Mouse (Mus musculus) monocyte, adult 5-6 weeks (primary cell): Measurements from ENCODE around the gene Fxyd4. TPM values are rescaled to one million over a fixed set of nuclear protein-coding genes. Genes with fewer than 3 reads are reported as not detected.

Source experiments
- ATAC-seq: fragments of 153-309, 156-312 bp; replicated peaks from 2 replicates; pipeline ENCODE4 v1.8.0; 2017; ENCODE audit warnings: mild to moderate bottlenecking; ENCODE audit not compliant: low TSS enrichment, insufficient number of reproducible peaks, severe bottlenecking, poor library complexity, low FRiP score
- total RNA-seq: library from RNA; stranded (forward); fragments of 200-1000, 200-491, 200-594 nt; gene quantifications from 3 replicates; pipeline ENCODE4 v1.2.3, GENCODE M21; 2017

The Fxyd4 gene
- total RNA-seq, 1 experiment from 2014 or later = not detected

GRCm38 (mm10) chr6:117920659-117921640 lies 16.5 kb downstream of the Fxyd4 start:
- ATAC-seq = peak; percentile 57

GRCm38 (mm10) chr6:117918043-117918442 lies 19.4 kb downstream of the Fxyd4 start:
- ATAC-seq = no peak

GRCm38 (mm10) chr6:117917576-117917975 lies 19.9 kb downstream of the Fxyd4 start:
- peak; percentile 29 for ATAC-seq

GRCm38 (mm10) chr6:117916737-117917426 lies 20.6 kb downstream of the Fxyd4 start:
- ATAC-seq = peak; percentile 92

DNA sequence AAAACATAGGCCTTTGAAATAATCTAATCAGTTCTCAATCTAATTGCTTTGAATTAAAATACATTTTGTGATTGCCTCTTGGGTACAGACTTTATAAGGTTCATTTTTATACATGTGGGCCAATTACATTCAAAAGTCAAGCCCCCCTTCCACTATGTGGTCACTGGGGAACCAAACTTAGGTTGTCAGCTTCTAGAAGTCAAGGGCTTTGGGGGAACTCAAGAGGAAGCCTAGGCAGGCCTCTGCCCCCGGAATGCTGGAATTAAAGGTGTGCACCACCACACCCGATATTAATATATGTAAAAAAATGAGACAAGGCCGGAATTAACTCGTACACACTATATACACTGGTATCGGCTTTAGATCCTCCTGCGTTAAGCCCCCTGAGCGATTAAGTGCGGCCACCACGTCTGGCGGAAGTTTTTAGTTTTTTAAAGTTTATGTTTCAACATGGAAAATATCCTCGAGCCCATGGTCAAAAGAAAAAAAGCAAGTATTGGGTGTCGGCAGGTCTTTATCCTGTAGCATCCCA lies 21.2 kb downstream of the Fxyd4 start:
- ATAC-seq = no peak

DNA sequence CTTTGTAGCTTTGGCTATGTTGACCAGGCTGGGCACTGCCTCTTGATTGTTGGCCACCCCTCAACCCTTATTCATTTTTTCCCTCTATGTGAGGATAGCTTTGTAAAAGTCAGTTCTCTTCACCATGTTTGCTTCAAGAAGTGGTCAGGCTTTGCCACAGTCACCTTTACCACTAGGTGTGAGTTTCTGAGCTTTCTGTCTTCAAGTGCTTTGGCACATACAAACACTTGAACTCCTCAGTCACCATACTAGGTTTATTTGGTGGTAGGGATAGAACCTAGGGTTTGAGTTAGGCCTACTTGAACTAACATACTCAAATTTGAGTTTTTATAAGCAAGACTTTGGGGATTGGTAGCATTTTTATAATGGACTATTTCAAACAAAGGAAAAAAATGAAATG lies 23.0 kb downstream of the Fxyd4 start:
- ATAC-seq = no peak

- ATAC-seq = no peak
Measured at GRCm38 (mm10) chr6:117910120-117910661, 27.3 kb downstream of the Fxyd4 start.

DNA sequence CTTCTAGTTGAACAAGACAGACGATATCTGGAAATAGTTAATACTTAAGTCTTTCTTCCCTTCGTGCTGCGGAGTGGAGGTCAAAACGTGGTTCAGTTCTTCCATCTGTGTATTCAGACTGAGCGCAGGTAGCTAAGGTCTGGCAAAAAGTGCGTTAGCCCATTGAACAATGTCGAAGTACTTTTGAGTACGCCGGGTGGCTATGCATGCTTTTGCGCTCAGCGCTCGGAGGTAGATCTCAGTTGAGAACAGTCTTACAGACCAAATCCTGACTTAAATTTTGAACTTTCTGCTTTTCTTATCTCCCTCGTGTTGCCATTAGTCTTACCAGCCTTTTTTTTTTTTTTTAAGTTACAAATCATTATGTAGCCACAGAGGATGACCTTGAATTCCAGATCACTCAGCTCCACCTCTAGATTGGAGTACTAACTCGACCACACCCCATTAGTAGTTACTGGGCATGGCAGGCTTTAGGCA lies 29.0 kb downstream of the Fxyd4 start:
- ATAC-seq = no peak

DNA sequence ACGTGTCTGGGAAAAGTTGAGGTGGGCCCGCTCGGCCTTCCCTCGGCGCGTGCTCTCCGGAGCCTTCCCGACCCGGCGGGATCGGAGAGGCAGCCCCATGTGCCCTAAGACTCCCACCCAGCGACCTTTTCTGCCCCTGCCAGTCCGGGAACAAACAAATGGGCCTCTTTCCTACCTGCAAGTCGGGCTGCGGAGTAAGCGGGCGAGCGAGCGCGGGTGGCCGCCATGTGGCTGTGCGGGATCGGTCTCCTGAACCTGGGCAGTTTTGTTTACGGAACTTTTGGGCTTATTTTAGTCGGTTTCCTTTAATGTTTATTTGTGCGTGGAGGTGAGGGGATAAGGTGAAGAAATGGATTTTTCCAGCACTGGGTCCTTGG lies 29.5 kb downstream of the Fxyd4 start:
- no peak for ATAC-seq

GRCm38 (mm10) chr6:117907301-117907978 lies 30.1 kb downstream of the Fxyd4 start:
- peak; percentile 54 for ATAC-seq

DNA sequence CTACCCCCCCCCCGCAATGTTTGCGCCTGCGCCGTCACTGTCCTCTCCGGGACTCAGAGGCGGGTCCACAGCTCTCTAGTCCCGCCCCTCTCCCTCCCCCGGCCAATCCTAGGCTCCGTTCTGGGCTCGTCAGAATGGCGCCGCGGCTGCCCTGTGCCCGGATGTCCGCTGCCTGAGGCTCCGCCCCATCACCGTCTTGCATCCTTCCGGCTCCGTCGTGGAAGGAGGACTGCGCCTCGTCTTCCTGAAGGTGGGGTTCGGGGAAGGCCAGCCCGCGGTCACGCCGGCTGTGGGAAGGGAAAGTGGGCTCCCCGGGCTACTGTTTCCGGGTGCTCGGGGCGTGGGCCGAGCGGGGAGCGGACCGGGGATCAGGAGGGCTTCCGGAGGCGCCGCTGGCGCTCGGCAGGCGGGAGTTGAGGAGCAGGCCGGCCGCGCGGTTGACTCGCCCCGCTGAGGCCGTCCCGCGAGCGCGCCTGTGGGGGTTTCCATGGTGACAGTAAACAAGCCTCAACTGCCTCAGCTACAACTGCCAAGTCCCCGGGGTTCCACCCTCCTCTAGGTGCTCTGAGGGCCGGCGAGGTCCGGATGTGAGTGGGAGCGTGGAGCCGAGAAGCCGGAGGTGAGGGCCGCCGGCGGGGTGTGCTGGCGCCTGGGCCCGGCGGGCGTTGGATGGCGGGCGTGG lies 30.8 kb downstream of the Fxyd4 start:
- ATAC-seq = peak; percentile 90

DNA sequence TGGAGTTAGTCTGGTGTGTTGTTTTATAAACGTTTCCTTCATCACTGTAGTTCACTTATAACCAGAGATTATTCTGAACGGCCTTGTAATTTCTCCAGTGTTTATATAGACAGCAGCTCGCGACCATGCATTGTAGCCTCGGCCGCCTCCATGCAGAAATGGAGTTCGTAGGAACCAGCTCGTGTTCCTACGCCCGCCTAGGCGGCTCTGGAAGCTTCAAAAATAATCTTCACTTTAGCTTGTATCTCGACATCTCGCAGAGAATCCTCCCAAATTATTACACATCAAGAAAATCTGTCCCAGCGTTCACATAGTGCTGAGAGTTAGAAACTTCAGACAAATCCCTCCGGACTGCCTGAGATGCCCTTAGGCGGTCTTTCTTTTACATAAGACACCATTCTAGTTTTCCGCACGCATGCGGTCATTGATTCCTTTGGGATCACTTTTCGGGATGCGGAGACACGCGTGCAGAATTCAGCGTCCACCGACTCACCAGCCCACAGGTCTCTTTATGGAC lies 31.4 kb downstream of the Fxyd4 start:
- ATAC-seq = 0 out of 2 replicates have a peak, but pooled peaks have one; percentile 1

DNA sequence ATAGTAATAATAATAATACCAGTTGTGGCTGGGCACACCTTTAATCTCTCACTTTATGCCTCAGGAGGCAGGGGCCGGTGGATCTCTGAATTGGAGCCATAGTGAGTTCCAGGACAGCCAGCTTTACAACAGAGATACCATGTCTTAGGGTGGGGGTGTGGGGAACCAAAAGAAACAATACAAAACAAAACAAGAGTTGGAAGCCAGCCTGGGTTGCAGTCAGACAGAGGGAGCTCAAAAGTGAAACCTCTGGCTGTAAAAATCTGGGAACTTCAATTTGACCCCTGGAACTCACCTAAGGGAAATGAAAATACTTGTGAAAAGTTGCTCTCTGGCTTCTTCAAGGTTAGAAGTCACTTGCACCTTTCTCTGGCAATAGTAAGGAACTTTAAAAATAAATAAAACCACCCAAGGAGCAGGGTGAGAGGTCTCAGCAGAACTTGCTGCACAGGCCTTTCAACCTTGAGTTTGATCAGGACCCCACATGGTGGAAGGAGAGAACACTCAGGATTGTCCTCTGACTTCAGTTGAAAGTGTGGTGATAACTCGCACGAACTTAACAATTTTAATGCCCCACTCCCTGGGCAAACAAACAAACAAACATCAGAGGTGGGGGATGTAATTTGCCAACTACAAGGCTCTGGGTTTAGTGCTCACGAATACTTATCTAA lies 32.1 kb downstream of the Fxyd4 start:
- no peak for ATAC-seq

- no peak for ATAC-seq
Measured at GRCm38 (mm10) chr6:117903836-117904235, 33.7 kb downstream of the Fxyd4 start.

DNA sequence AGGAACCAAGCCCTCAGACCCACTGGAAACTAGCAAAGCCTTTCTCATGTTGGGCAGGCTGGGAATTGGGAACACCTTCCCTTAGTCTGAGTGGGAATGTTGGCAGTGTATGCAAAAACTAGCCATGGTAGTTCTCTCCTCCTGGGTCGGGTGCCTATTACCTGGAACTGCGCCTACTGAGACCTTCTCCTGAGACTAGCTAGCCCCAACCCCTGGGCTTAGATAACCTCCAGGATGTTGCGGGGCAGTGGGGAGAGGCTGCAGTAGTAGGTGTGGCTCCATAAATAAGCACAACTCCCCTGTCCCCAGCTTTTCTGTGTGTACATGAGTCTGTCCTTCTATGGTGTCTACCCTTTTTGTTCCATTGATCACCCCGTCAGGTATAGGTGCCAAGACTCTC lies 34.9 kb downstream of the Fxyd4 start:
- ATAC-seq = no peak

DNA sequence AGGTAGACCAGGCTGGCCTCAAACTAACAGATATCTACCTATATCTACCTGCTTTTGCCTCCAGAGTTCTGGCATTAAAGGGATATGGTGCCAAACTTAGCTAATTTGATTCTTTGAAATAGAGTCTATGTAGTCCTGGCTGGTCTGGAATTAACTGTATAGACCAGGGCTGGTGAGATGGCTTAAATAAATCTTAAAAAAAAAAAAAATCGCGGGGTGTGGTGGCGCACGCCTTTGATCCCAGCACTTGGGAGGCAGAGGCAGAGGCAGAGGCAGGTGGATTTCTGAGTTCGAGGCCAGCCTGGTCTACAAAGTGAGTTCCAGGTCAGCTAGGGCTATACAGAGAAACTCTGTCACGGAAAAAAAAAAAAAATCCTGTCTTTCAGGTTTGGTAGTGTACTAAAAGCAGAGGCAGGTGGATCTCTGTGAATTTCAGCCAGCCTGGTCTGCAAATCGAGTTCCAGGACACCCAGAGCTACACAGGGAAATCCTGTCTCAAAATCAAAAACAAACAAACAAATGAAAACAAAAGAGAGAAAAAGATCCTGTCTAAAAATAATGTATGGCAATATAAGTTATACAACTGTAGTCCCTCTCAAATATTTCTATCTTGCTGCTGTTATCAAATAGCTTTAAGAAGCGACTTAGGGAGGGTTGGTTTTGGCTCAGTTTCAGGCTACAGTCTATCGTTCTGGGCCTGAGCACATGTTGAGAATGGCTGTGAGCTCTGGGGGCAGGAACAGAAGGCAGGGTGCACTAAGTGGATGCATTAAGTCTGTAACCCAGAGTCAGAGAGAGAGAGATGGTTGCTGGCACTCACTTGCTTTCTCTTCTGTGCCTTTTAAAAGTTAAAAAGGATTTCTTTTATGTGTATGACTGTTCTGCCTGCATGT lies 35.7 kb downstream of the Fxyd4 start:
- no peak for ATAC-seq
